Mouse (Mus musculus) cerebellum, adult (tissue): ENCODE results near the gene Dusp22.
A peak's percentile ranks its signal among the peaks of the same experiment; 100 is the strongest.

Experiments
- ATAC-seq: cut with Nextera tagmentation; 2 replicates; pipeline ENCODE4 v1.9.2; 2017; ENCODE audit warnings: mild to moderate bottlenecking, moderate library complexity, mixed read lengths; ENCODE audit not compliant: insufficient number of reproducible peaks, low FRiP score, low TSS enrichment

Gene Dusp22

DNA sequence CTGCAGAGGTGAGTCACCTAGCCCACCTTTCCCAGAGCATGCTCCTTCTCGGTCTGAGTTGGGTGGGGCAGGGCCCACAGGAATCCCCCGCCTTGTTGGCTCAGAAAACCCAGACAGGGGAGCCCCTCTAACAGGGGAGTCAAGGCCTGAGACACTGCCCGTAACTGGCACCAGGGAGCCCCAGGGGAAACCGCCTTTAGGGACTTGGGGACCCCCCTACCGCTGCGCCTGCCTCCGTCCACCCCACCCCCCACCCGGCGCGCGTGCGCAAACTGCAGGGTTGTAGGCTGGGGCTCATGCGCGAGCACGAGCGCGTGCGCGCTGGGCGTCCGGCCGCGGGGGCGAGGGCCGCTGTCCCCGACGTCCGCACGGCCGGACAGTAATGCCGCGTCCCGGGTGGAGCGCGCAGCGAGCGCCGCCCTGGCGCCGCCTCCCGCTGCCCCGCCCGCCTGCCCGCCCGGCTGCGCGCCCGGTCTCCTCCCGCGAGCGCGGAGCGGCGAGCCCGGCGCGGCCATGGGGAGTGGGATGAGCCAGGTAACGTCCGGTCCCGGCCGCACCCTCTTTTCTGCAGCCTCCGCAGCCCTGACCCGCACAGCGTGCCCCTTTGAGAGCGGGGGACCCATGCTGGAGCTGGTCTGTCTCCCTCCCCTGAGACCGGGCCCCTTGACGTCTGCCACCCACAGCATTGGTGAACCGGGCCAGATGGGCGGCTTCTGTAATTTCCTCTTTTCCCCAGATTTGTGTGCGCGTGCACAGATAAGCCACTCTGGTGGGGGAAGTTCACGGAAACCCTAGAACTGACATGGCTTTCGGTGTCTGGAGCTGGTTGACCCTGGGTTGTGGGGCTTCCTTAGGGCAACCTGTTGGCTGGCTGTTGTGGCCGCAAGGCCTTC is at the start of gene Dusp22:
Dusp22 (plus strand) TSS at position 387 of the 893 bp plus-strand sequence.
- peak; percentile 85 for ATAC-seq

GRCm38 (mm10) chr13:30612079-30612794 is 47.6 kb upstream of the Dusp22 start:
- ATAC-seq, result no peak

GRCm38 (mm10) chr13:30619684-30620083 is 40.1 kb upstream of the Dusp22 start:
- no peak for ATAC-seq

DNA sequence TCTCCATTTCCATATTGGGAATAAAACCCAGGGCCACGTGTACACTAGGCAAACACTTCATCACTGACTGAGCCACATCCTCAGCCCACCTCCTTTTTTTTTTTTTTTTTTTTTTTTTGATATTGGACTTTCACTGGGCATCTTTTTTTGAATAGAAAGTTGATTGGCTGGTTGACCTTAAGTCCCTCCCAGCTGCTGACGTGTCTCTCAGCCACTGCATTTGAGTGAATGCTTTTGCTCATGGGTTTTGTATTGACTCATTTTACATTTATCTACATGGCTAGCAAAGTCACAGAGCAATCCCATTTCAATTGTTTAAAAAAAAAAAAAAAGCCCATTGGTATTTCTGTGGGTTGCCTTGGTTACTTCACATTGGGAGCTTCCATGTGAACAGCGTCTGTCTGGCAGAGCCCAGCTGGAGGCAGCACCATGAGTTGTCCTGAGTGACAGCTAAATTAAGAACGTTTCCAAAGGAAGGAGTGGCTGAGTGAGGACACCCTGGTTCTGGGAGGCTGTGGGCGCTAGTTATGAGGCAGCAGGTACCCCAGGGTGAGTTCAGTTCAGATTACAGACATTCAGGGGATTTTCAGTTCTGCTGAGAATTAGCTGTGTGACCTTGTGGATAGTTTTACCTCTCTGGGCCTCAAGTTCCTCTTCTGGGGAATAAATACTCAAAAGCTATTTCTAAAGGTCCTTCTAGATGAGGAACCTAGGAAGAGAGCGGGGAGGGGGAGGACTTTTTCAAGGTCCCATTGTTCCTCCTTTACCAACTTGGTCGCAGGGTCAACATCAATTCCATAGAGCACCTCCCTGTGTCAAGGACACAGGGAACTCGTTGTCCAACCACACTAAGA is 31.4 kb upstream of the Dusp22 start:
- no peak for ATAC-seq

DNA sequence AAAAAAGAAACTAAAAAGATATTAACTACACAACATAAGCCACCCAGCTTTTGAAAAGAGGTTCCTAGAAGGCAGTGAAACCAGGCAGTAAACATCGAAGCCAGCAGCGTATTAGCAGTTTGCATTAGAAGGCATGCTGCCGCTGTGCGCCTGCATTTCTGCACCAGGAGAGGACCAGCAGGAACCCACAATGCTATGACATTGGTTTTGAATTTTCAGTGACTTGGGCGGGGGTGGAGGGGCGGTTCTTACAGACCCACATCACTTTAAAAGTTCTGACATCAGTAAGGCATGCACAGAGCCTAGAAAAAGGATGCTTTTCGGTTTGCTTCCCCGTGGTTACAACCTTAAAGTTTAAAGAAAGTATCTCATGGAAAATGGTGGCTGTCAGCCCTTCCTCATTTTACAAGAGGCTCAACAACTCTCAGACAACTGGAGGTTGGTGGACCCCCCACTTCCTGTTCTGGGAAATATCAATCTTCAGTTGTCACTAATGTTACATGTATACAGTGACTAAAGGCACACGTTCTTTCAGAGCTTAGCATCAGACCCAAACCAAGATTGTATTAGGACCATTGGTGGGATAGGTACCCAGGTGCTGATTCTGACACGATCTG is 29.9 kb upstream of the Dusp22 start:
- ATAC-seq, result no peak

DNA sequence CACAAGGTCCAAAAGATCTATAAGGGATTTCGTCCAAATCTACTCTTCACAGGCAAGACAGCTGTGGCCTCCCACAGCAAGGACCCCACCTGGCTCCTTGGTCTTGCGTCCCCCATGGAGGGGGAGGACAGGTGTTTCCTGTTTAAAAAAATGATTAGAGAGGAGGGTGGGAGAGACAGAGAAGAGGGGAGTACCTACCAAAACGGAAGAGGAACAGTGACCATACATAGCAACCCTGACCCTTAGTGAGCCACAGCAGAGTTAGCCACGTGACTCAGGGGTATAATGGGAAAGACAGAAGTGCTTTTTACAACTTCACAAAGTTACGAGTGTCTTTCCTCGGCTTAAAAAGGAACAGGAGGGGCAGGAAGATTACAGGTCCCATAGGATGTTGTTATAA is 26.8 kb upstream of the Dusp22 start:
- ATAC-seq, result no peak

DNA sequence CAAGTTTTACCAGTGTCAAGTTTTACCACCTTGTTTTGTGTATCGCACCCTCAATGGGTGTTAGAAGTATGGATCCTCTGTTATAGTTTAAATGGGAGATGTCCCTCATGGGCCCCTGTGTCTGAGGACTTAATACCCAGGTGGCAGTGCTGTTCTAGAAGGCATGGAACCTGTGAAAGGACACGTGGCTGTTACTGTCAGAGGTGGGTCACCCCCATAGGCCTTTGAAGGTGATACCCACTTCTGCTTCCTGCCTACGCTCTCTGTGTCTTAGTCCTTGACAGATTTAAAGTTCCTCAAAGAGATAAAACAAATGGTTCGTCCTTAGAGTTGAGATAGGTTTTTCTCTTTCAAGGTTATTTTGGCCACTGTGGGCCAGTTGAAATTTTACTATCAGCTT is 23.3 kb upstream of the Dusp22 start:
- ATAC-seq, result no peak

DNA sequence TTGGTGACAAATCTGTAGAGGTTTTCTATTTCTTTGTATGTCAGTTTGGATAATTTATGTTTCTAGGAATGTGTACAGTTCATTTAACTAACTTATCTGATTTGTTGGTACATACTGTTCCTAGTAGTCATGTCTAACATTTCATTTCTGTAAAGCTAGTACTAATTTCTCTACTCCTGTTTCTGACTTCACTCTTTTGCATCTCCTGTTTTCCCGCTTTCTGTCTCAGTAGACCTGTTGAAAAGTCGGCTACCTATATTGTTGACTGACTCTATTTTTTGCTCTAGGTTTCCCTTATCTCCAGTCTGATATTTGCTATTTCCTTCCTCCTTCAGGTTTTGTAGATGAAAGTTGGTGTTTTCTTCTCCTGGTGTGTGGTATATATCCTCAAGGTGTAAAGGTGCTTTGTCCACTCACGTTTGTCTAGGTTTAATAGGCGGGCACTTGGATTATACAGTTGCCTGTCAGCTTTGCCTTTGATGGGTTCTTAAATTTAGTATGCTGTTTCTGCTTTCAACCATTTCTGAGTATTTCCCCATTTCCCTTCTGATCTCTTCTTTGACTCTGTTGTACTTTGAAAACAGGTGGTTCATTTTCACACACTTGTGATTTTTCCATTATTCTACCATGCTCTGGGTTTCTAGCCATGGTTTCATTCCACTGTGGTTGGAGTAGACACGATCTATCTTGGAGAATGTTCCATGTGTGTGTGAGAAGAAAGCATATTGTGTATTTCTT is 21.3 kb upstream of the Dusp22 start:
- no peak for ATAC-seq

DNA sequence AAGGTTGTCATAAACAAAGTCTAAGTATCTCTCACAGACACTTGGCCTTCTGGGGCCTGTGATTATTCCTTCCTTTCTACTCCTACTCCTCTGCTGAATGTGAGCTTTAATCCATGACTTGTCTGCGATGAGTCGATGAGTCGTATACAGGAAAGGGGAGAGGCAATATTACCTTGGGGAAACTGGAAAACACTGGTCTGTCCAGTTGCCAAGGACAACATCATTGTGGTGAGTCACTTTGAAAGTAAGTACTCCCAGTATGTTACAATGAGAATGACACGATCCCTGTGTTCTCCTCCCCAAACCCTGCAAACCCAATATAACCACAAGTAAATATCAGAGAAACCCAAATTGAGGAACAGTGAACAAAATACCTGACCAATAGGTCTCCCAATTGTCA is 17.7 kb upstream of the Dusp22 start:
- ATAC-seq, result no peak

GRCm38 (mm10) chr13:30648461-30648860 is 11.3 kb upstream of the Dusp22 start:
- no peak for ATAC-seq

- no peak for ATAC-seq
Measured at GRCm38 (mm10) chr13:30649197-30649596, 10.6 kb upstream of the Dusp22 start.

DNA sequence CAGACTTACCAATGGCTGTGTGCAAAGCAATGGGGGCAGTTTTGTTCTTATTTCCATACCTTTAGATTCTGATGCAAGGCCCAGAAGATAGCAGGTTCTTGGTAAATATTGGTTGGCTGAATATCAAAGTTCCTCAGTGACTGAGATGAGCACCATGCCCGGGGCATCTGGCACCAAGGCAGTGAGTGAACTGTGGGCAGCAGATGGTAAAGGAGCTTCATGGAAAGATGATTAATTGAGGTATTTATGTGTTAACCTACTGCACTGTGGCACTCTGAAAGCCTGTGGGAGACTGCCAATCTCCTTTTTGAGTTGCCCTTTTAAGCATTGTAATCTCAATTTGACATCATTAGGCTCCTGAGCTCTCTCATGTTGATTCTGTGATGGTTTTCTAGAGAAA is 9.1 kb upstream of the Dusp22 start:
- ATAC-seq, result peak; percentile 68; the same call in 1 of the 2 replicates

GRCm38 (mm10) chr13:30653051-30653450 is 6.7 kb upstream of the Dusp22 start:
- ATAC-seq, result no peak

DNA sequence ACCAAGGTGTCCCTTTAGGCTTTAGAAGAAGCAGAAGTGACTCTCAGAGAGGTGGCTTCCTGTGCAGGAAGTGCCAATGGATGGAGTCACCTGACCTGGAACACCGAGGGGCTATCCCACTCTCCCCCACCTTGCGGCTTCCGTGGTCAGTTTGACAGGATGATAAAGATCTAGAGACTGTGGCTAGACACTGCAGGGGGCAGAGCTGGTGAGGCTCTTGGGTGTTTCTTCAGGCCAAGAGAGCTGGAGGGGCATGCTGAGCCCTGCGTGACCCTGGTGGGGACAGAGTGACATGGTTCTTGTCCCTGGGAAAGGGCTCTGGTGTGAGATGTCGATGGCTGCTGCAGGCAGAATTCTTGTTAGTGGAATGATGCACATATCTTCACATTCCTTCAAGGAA is 5.3 kb upstream of the Dusp22 start:
- ATAC-seq, result no peak

- no peak for ATAC-seq
Measured at GRCm38 (mm10) chr13:30656909-30657308, 2.9 kb upstream of the Dusp22 start.

GRCm38 (mm10) chr13:30657779-30658178 is 2.0 kb upstream of the Dusp22 start:
- no peak for ATAC-seq

GRCm38 (mm10) chr13:30658201-30658996 is 1.4 kb upstream of the Dusp22 start:
- no peak for ATAC-seq

- ATAC-seq, result no peak
Measured at GRCm38 (mm10) chr13:30665261-30665660, 5.5 kb downstream of the Dusp22 start.

DNA sequence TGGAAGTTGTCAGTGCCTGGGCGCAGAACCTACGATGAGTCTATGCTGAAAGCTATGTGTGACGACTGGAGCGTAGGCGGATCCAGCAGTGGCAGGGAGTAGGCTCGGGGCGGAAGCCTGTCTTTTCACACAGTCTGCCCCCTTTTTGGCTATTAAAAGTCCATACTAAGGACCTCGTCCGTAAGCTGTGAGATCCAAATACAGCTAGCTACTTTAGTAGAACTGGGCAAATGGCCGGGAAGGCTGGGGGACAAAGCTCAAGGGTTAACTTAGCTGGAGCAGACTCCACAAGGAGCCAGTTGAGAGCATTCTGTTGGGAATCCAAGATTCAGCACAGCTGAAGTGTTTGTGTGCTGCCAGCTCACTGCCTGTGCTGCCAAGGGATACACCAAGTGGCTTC is 6.7 kb downstream of the Dusp22 start:
- 0 out of 2 replicates have a peak, but pooled peaks have one; percentile 27 for ATAC-seq
